ENCODE assay signal across 30 mouse cellular contexts in genomic region chr16:23341254-23341653, GRCm38 (mm10).
"Had no signal": no experiment of that assay in that cellular context is flagged by ENCODE, and none has a peak within 500 bp of the region (broad histone marks: within the 10 kb centered on the region; RNA-seq: fewer than 3 reads in every experiment).

No protein-coding gene starts in this region.

- H3K9ac ChIP-seq: limb, embryonic 12.5 days; limb, embryonic 13.5 days; limb, embryonic 15.5 days; liver, embryonic 12.5 days; liver, embryonic 13.5 days; liver, embryonic 14.5 days; liver, embryonic 15.5 days; liver, postnatal 0 days; lung, embryonic 14.5 days; lung, embryonic 15.5 days; midbrain, embryonic 12.5 days; midbrain, embryonic 13.5 days; midbrain, embryonic 15.5 days; neural tube, embryonic 12.5 days had no signal

- H3K27ac ChIP-seq: limb, embryonic 10.5 days; limb, embryonic 12.5 days; limb, embryonic 13.5 days; limb, embryonic 15.5 days; liver, embryonic 12.5 days; liver, embryonic 13.5 days; liver, embryonic 14.5 days; liver, embryonic 15.5 days; lung, embryonic 15.5 days; macrophage; midbrain, embryonic 10.5 days; midbrain, embryonic 12.5 days; midbrain, embryonic 13.5 days; midbrain, embryonic 15.5 days; neural tube, embryonic 12.5 days had no signal

- DNase-seq: left cerebral cortex, postnatal 4 days; liver; liver, embryonic 13.5 days; liver, postnatal 0 days; lung, adult 18-20 months; lung, adult 2 months; lung, embryonic 14.5 days; lung, postnatal 10 days; lung, postnatal 14 days; lung, postnatal 36 days; lung, postnatal 4 days; midbrain, embryonic 14.5 days had no signal

- H3K4me3 ChIP-seq: limb, embryonic 10.5 days; limb, embryonic 12.5 days; limb, embryonic 13.5 days; limb, embryonic 15.5 days; liver, embryonic 12.5 days; liver, embryonic 13.5 days; liver, embryonic 15.5 days; lung, embryonic 15.5 days; megakaryocyte, embryonic 14.5 days; midbrain, embryonic 10.5 days; midbrain, embryonic 12.5 days; midbrain, embryonic 13.5 days; midbrain, embryonic 15.5 days; myocyte; neural tube, embryonic 12.5 days had no signal

- H3K4me1 ChIP-seq: limb, embryonic 10.5 days; limb, embryonic 12.5 days; limb, embryonic 13.5 days; limb, embryonic 15.5 days; liver, embryonic 15.5 days; megakaryocyte, embryonic 14.5 days; midbrain, embryonic 10.5 days; midbrain, embryonic 12.5 days; midbrain, embryonic 13.5 days; midbrain, embryonic 15.5 days; neural tube, embryonic 12.5 days had no signal

- H3K4me2 ChIP-seq: limb, embryonic 12.5 days; limb, embryonic 13.5 days; limb, embryonic 15.5 days; liver, embryonic 11.5 days; liver, embryonic 12.5 days; liver, embryonic 13.5 days; liver, embryonic 15.5 days; lung, embryonic 14.5 days; lung, embryonic 15.5 days; midbrain, embryonic 11.5 days; midbrain, embryonic 12.5 days; midbrain, embryonic 13.5 days; midbrain, embryonic 15.5 days; neural tube, embryonic 12.5 days had no signal

- H3K9me3 ChIP-seq: limb, embryonic 10.5 days; limb, embryonic 12.5 days; limb, embryonic 15.5 days; liver, embryonic 13.5 days; liver, embryonic 15.5 days; lung, embryonic 15.5 days; midbrain, embryonic 10.5 days; midbrain, embryonic 15.5 days; neural tube, embryonic 12.5 days had no signal

- H3K27me3 ChIP-seq: limb, embryonic 12.5 days; limb, embryonic 13.5 days; limb, embryonic 15.5 days; liver, embryonic 12.5 days; liver, embryonic 13.5 days; liver, embryonic 15.5 days; lung, embryonic 15.5 days; megakaryocyte, embryonic 14.5 days; midbrain, embryonic 12.5 days; midbrain, embryonic 13.5 days; midbrain, embryonic 15.5 days; neural tube, embryonic 12.5 days had no signal

- H3K36me3 ChIP-seq: midbrain, embryonic 15.5 days had no signal
